Mouse (Mus musculus) C2C12 (cell line): ENCODE measurements around the gene Shisa6.

ENCODE experiments used
- CEBPB ChIP-seq: IDR thresholded peaks from one replicate; pipeline ENCODE4 v1.6.1; 2011; ENCODE audit warnings: low read depth, mild to moderate bottlenecking, control low read depth, moderate library complexity
- CTCF ChIP-seq: IDR thresholded peaks from one replicate; pipeline ENCODE4 v1.5.1; 2011; ENCODE audit not compliant: control insufficient read depth, insufficient read depth, insufficient read length
- USF1 ChIP-seq: IDR thresholded peaks from one replicate; pipeline ENCODE4 v1.6.1; 2011; ENCODE audit warnings: low read depth, mild to moderate bottlenecking, control low read depth, moderate library complexity

- TF ChIP-seq CTCF (no peak), USF1 (no peak), CEBPB (no peak)
These were observed 166.0 kb downstream of the Shisa6 start for GRCm38 (mm10) chr11:66359811-66360210.
